Mouse (Mus musculus): ENCODE results near the gene Itga7.

GRCm38 (mm10) chr10:128928356-128928755, 5.3 kb upstream of the Itga7 start:
- no peak for TF ChIP-seq CTCF (IDR thresholded peaks at IDR 0.05; ENCODE audit: borderline replicate concordance, insufficient read depth, low read length)
- TF ChIP-seq POLR2A (IDR thresholded peaks at IDR 0.05; ENCODE audit: low read depth, low read length), result no peak
